Mouse (Mus musculus): ENCODE measurements around the gene Svop. TPM values are rescaled to one million over a fixed set of nuclear protein-coding genes. Genes with fewer than 3 reads are reported as not detected.
A peak's percentile ranks its signal among the peaks of the same experiment; 100 is the strongest.

Svop gene
- total and polyA plus RNA-seq, 3 experiments: 0.31 to 0.51 (median 0.38) TPM

- dilution Hi-C loops (cut with MboI; ENCODE audit: extremely low pct_ligation_motif_present, extremely low pct_unique_long_range_greater_than_20kb, low sequenced_read_pairs) (no loop called here), in situ Hi-C loops (cut with MboI; ENCODE audit: low pct_ligation_motif_present, low pct_unique_long_range_greater_than_20kb, low sequenced_read_pairs) (no loop called here)
- Histone ChIP-seq H3K27ac (ENCODE audit: insufficient read depth, low read depth) (peak overlapping the region; percentile 88), H3K9ac (ENCODE audit: insufficient read depth, low read depth) (peak overlapping the region; percentile 90), H3K4me3 (replicated peaks in 1 of 3; ENCODE audit: low read depth in 2 of 3, low read length in 2 of 3, poor library complexity in 1 of 3) (peak overlapping the region; percentile 71 to 91 (median 82)), H3K9me3 (replicated peaks; ENCODE audit: low read length) (peaks cover 2% of the 10 kb centered on the region), H3K4me2 (ENCODE audit: insufficient read depth, low read depth, poor library complexity, severe bottlenecking) (peak overlapping the region; percentile 79), H3K27me3 (replicated peaks) (no peaks in the 10 kb centered on the region), H3K36me3 (replicated peaks in 1 of 2; ENCODE audit: control insufficient read depth in 1 of 2, insufficient read depth in 1 of 2, low read length in 1 of 2) (peaks cover 8 to 35% of the 10 kb centered on the region in 2 experiments), H3K4me1 (ENCODE audit: control insufficient read depth in 1 of 2, insufficient read depth in 2 of 2) (peaks cover 7 to 40% of the 10 kb centered on the region in 2 experiments), H3K79me2 (replicated peaks; ENCODE audit: control insufficient read depth, extremely low read depth, insufficient read depth, poor library complexity, severe bottlenecking) (peaks cover 11% of the 10 kb centered on the region)
- DNase-seq (ENCODE audit: extremely low read depth): peak; percentile 95
- no peak for TF ChIP-seq GABPA (IDR thresholded peaks at IDR 0.05; ENCODE audit: insufficient replicate concordance, low read depth, low read length)
- peak; percentile 60; the same call in 1 of the 2 replicates for TF ChIP-seq EP300 (IDR thresholded peaks at IDR 0.05; ENCODE audit: low read length)
- TF ChIP-seq MAFK (IDR thresholded peaks at IDR 0.05; ENCODE audit: insufficient replicate concordance, low read length): no peak
- peak; percentile 36 for TF ChIP-seq HCFC1 (IDR thresholded peaks at IDR 0.05; ENCODE audit: low read depth, low read length)
- 0 out of 2 replicates have a peak, but pooled peaks have one; percentile 18 for TF ChIP-seq MYC (IDR thresholded peaks at IDR 0.05; ENCODE audit: low read depth, low read length)
- 0 out of 2 replicates have a peak, but pooled peaks have one; percentile 32 for TF ChIP-seq MEF2A (IDR thresholded peaks at IDR 0.05; ENCODE audit: borderline replicate concordance, low read depth, low read length)
- peak; percentile 96 for TF ChIP-seq MAZ (IDR thresholded peaks at IDR 0.05; ENCODE audit: low read depth, low read length)
- peak; percentile 67 for TF ChIP-seq ELF1 (IDR thresholded peaks at IDR 0.05; ENCODE audit: low read depth, low read length)
- no peak for TF ChIP-seq UBTF (IDR thresholded peaks at IDR 0.05; ENCODE audit: low read depth, low read length)
- TF ChIP-seq TBP (conservative IDR thresholded peaks at IDR 0.05; ENCODE audit: low read depth, low read length): peak; percentile 90
- TF ChIP-seq CHD2 (IDR thresholded peaks at IDR 0.05; ENCODE audit: low read length): peak; percentile 79; the same call in 1 of the 2 replicates
- TF ChIP-seq E2F4 (IDR thresholded peaks at IDR 0.05; ENCODE audit: insufficient replicate concordance, low read depth, low read length): peak; percentile 24; the same call in 1 of the 2 replicates
- TF ChIP-seq USF1 (IDR thresholded peaks at IDR 0.05; ENCODE audit: low read depth, low read length): no peak
- peak; percentile 74 for TF ChIP-seq POLR2A (IDR thresholded peaks at IDR 0.05; ENCODE audit: low read depth, low read length)
- 0 out of 2 replicates have a peak, but pooled peaks have one; percentile 46 for TF ChIP-seq NELFE (IDR thresholded peaks at IDR 0.05; ENCODE audit: low read depth, low read length)
- peak; percentile 84 for TF ChIP-seq SIN3A (IDR thresholded peaks at IDR 0.05; ENCODE audit: low read length)
- peak; percentile 45; the same call in 1 of the 2 replicates for TF ChIP-seq MXI1 (IDR thresholded peaks at IDR 0.05; ENCODE audit: low read depth, low read length)
- TF ChIP-seq TCF12 (IDR thresholded peaks at IDR 0.05; ENCODE audit: low read depth, low read length): peak; percentile 40; the same call in 1 of the 2 replicates
- 0 out of 2 replicates have a peak, but pooled peaks have one; percentile 24 for TF ChIP-seq NRF1 (IDR thresholded peaks at IDR 0.05; ENCODE audit: low read depth, low read length)
- TF ChIP-seq BHLHE40 (IDR thresholded peaks at IDR 0.05; ENCODE audit: low read depth, low read length): peak; percentile 55; the same call in 1 of the 2 replicates
- 0 out of 2 replicates have a peak, but pooled peaks have one; percentile 7 for TF ChIP-seq ZNF384 (IDR thresholded peaks at IDR 0.05; ENCODE audit: low read depth, low read length)
- peak; percentile 48; the same call in 1 of the 2 replicates for TF ChIP-seq ETS1 (conservative IDR thresholded peaks at IDR 0.05; ENCODE audit: low read depth, low read length)
- peak; percentile 63; the same call in 1 of the 2 replicates for TF ChIP-seq IRF4 (IDR thresholded peaks at IDR 0.05; ENCODE audit: low read depth, low read length)
- TF ChIP-seq USF2 (conservative IDR thresholded peaks at IDR 0.05; ENCODE audit: low read depth, low read length): no peak
- TF ChIP-seq JUND (conservative IDR thresholded peaks at IDR 0.05; ENCODE audit: low read depth, low read length): no peak
- no peak; the same call in 1 of the 2 replicates for TF ChIP-seq RAD21 (IDR thresholded peaks at IDR 0.05; ENCODE audit: low read depth, low read length)
Measured at GRCm38 (mm10) chr5:113992339-113992831, 99.0 kb downstream of the Svop start.
